ENCODE assay signal across 8 mouse cellular contexts in the genomic region with DNA sequence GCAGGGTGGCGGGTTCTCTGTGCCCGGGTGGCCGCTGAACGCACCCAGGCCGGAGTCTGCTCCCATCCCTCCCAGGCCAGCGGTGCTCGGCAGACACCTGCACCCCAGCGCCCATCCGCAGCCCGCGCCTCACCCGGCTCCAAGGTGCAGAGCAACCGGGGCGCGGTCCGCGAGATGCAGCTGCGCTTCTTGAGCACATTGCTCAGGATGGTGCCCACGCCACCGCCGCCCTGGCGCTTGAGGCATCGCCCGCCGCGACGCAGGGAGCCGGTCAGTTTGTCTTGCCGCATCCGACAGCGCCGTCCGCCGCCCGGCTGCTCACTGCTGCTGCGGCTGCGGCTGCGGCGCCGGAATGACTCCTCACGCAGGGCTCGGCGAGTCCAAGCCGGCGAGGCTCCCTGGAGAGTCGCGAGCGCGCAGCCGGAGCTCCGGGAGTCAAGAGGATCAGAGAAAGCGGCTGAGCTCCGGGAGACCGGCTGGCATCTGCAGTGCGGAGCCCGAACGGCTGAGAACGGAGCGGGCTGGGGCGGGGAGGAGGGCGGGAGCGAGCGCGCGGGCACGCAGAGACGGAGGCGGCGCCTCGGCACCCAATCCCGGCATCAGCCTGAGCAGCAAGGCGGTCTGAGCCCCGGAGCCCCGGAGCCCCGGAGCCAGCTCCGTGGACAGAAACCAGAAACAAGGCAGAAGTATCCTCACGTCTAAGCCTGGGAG. TPM values are rescaled to one million over a fixed set of nuclear protein-coding genes. Genes with fewer than 3 reads are reported as not detected.
DNase-seq lines count a peak whose midpoint lies in the region; ATAC-seq lines count a peak whose summit lies in the region.

No protein-coding gene starts in this region.

- WGBS in embryonic facial prominence, embryonic 11.5 days, result under 1% methylated on average over 77 of the region's 77 CpGs
- under 1% methylated on average over 77 of the region's 77 CpGs for WGBS in heart, embryonic 11.5 days (ENCODE audit: insufficient replicate concordance)
- WGBS in kidney, embryonic 15.5 days, result under 1% methylated on average over 75 of the region's 77 CpGs
- WGBS in limb, embryonic 15.5 days, result under 1% methylated on average over 77 of the region's 77 CpGs
- under 1% methylated on average over 77 of the region's 77 CpGs for WGBS in midbrain, embryonic 13.5 days

- peak; percentile 21 to 52 for DNase-seq in spleen, adult 18-20 months
- DNase-seq in spleen, adult 12 weeks (ENCODE audit: low spot score), result no peak
- DNase-seq in embryonic facial prominence, embryonic 11.5 days (ENCODE audit: low spot score), result peak; percentile 70
- DNase-seq in spleen, postnatal 10 days (ENCODE audit: low spot score in 2 of 2), result peak; percentile 14 to 40

- H3K9me3 ChIP-seq in embryonic facial prominence, embryonic 11.5 days (replicated peaks; ENCODE audit: control insufficient read depth, low read length), result no peaks in the 10 kb centered on the region
- no peaks in the 10 kb centered on the region for H3K9me3 ChIP-seq in heart, embryonic 11.5 days (replicated peaks; ENCODE audit: control insufficient read depth, low read length)
- H3K9me3 ChIP-seq in kidney, embryonic 15.5 days (replicated peaks), result no peaks in the 10 kb centered on the region
- no peaks in the 10 kb centered on the region for H3K9me3 ChIP-seq in limb, embryonic 15.5 days
- H3K9me3 ChIP-seq in midbrain, embryonic 13.5 days, result no peaks in the 10 kb centered on the region

- ATAC-seq in embryonic facial prominence, embryonic 11.5 days (replicated peaks; ENCODE audit: insufficient number of reproducible peaks, low FRiP score, low TSS enrichment, low read depth), result peak; percentile 83
- peak; percentile 68; the same call in 1 of the 2 replicates for ATAC-seq in heart, embryonic 11.5 days (replicated peaks; ENCODE audit: insufficient number of reproducible peaks, low FRiP score, low TSS enrichment)
- peak; percentile 83 for ATAC-seq in kidney, embryonic 15.5 days (replicated peaks; ENCODE audit: low FRiP score)
- ATAC-seq in limb, embryonic 15.5 days (ENCODE audit: insufficient number of reproducible peaks, low FRiP score, low TSS enrichment, low read depth), result peak; percentile 61; the same call in 1 of the 2 replicates
- ATAC-seq in midbrain, embryonic 13.5 days, result peak; percentile 92

- H3K27ac ChIP-seq in embryonic facial prominence, embryonic 11.5 days (replicated peaks; ENCODE audit: low read depth, low read length), result peak overlapping the region; percentile 35; the same call in 1 of the 2 replicates
- H3K27ac ChIP-seq in heart, embryonic 11.5 days (ENCODE audit: low read depth, low read length), result no peak overlapping the region
- H3K27ac ChIP-seq in kidney, embryonic 15.5 days, result no peak overlapping the region
- no peak overlapping the region for H3K27ac ChIP-seq in limb, embryonic 15.5 days
- peak overlapping the region; percentile 92 for H3K27ac ChIP-seq in midbrain, embryonic 13.5 days

- H3K36me3 ChIP-seq in embryonic facial prominence, embryonic 11.5 days (replicated peaks; ENCODE audit: control insufficient read depth, insufficient read depth, low read depth, low read length), result no peaks in the 10 kb centered on the region
- no peaks in the 10 kb centered on the region for H3K36me3 ChIP-seq in heart, embryonic 11.5 days (ENCODE audit: control insufficient read depth, insufficient read depth, low read length)
- no peaks in the 10 kb centered on the region for H3K36me3 ChIP-seq in kidney, embryonic 15.5 days
- H3K36me3 ChIP-seq in limb, embryonic 15.5 days, result no peaks in the 10 kb centered on the region
- no peaks in the 10 kb centered on the region for H3K36me3 ChIP-seq in midbrain, embryonic 13.5 days

- H3K4me1 ChIP-seq in embryonic facial prominence, embryonic 11.5 days (ENCODE audit: control insufficient read depth, insufficient read depth, low read length), result peaks cover 4% of the 10 kb centered on the region
- H3K4me1 ChIP-seq in heart, embryonic 11.5 days (ENCODE audit: control insufficient read depth, insufficient read depth, low read length), result peaks cover 11% of the 10 kb centered on the region
- peaks cover 29% of the 10 kb centered on the region for H3K4me1 ChIP-seq in kidney, embryonic 15.5 days
- H3K4me1 ChIP-seq in limb, embryonic 15.5 days, result peaks cover 20% of the 10 kb centered on the region
- H3K4me1 ChIP-seq in midbrain, embryonic 13.5 days (replicated peaks), result peaks cover 34% of the 10 kb centered on the region

- peak overlapping the region; percentile 62 for H3K9ac ChIP-seq in embryonic facial prominence, embryonic 11.5 days (replicated peaks; ENCODE audit: low read length)
- H3K9ac ChIP-seq in heart, embryonic 11.5 days (ENCODE audit: low read depth, low read length), result peak overlapping the region; percentile 40
- peak overlapping the region; percentile 50 for H3K9ac ChIP-seq in kidney, embryonic 15.5 days
- peak overlapping the region; percentile 39 for H3K9ac ChIP-seq in limb, embryonic 15.5 days
- peak overlapping the region; percentile 93 for H3K9ac ChIP-seq in midbrain, embryonic 13.5 days (replicated peaks)

- H3K4me2 ChIP-seq in embryonic facial prominence, embryonic 11.5 days (ENCODE audit: low read depth, low read length), result peak overlapping the region; percentile 98
- H3K4me2 ChIP-seq in heart, embryonic 11.5 days, result peak overlapping the region; percentile 93
- H3K4me2 ChIP-seq in kidney, embryonic 15.5 days, result peak overlapping the region; percentile 99
- peak overlapping the region; percentile 97 for H3K4me2 ChIP-seq in limb, embryonic 15.5 days
- H3K4me2 ChIP-seq in midbrain, embryonic 13.5 days (replicated peaks), result peak overlapping the region; percentile 94

- peaks cover 23% of the 10 kb centered on the region for H3K27me3 ChIP-seq in embryonic facial prominence, embryonic 11.5 days (ENCODE audit: control insufficient read depth, insufficient read depth, low read length)
- H3K27me3 ChIP-seq in heart, embryonic 11.5 days (ENCODE audit: control insufficient read depth, insufficient read depth, low read length), result peaks cover 51% of the 10 kb centered on the region
- peaks cover 80% of the 10 kb centered on the region for H3K27me3 ChIP-seq in kidney, embryonic 15.5 days
- H3K27me3 ChIP-seq in limb, embryonic 15.5 days, result peaks cover 55% of the 10 kb centered on the region
- peaks cover 21% of the 10 kb centered on the region for H3K27me3 ChIP-seq in midbrain, embryonic 13.5 days

- peak overlapping the region; percentile 60 for H3K4me3 ChIP-seq in embryonic facial prominence, embryonic 11.5 days (ENCODE audit: low read depth, low read length)
- H3K4me3 ChIP-seq in heart, embryonic 11.5 days (ENCODE audit: low read depth, low read length), result peak overlapping the region; percentile 63
- peak overlapping the region; percentile 64 for H3K4me3 ChIP-seq in kidney, embryonic 15.5 days (replicated peaks)
- peak overlapping the region; percentile 63 for H3K4me3 ChIP-seq in limb, embryonic 15.5 days
- peak overlapping the region; percentile 85 for H3K4me3 ChIP-seq in midbrain, embryonic 13.5 days (replicated peaks)

RNA-seq across cellular contexts. Expression of a gene that starts 40.4 kb away (rescaled TPM):
- 2.7 TPM in 2 replicates for polyA plus RNA-seq in embryonic facial prominence, embryonic 11.5 days (2014; fragmentation: Nextera tagmentation; extraction: Ambion mirVana)
- polyA plus RNA-seq in heart, embryonic 11.5 days (2014; fragmentation: Nextera tagmentation; extraction: Ambion mirVana), result 1.1 and 1.5 TPM in 2 replicates
- polyA plus RNA-seq in kidney, embryonic 15.5 days (2015; fragmentation: Nextera tagmentation; extraction: Ambion mirVana), result 0.33 and 0.57 TPM in 2 replicates
- polyA plus RNA-seq in limb, embryonic 15.5 days (2015; fragmentation: Nextera tagmentation; extraction: Ambion mirVana), result 1.1 TPM in 2 replicates
- polyA plus RNA-seq in midbrain, embryonic 13.5 days (2015; fragmentation: Nextera tagmentation; extraction: Ambion mirVana), result 9.2 TPM in 2 replicates

RNA-seq across cellular contexts. Expression of a gene that starts 54.2 kb away (rescaled TPM):
- 45.3 and 46.6 TPM in 2 replicates for polyA plus RNA-seq in embryonic facial prominence, embryonic 11.5 days (2014; fragmentation: Nextera tagmentation; extraction: Ambion mirVana)
- polyA plus RNA-seq in heart, embryonic 11.5 days (2014; fragmentation: Nextera tagmentation; extraction: Ambion mirVana), result 33.6 and 38.3 TPM in 2 replicates
- polyA plus RNA-seq in kidney, embryonic 15.5 days (2015; fragmentation: Nextera tagmentation; extraction: Ambion mirVana), result 41.5 and 46.0 TPM in 2 replicates
- 46.0 and 47.6 TPM in 2 replicates for polyA plus RNA-seq in limb, embryonic 15.5 days (2015; fragmentation: Nextera tagmentation; extraction: Ambion mirVana)
- 33.9 and 36.9 TPM in 2 replicates for polyA plus RNA-seq in midbrain, embryonic 13.5 days (2015; fragmentation: Nextera tagmentation; extraction: Ambion mirVana)

Comparison
In these comparisons a context has a peak if more than half of its experiments do, and no peak if none do; other contexts are left out.
1. H3K27ac ChIP-seq: peak in embryonic facial prominence, embryonic 11.5 days (single experiment) and midbrain, embryonic 13.5 days (single experiment); none in heart, embryonic 11.5 days (single experiment), kidney, embryonic 15.5 days (single experiment) and limb, embryonic 15.5 days (single experiment).
2. H3K9ac ChIP-seq: peak in every context shown above with its lines; median percentile 93 in midbrain, embryonic 13.5 days; 62 in embryonic facial prominence, embryonic 11.5 days; 50 in kidney, embryonic 15.5 days; 40 in heart, embryonic 11.5 days; 39 in limb, embryonic 15.5 days.
3. Peak in every context shown above with its lines, with median percentiles within 50 percentile points of each other: ATAC-seq, H3K4me2 ChIP-seq and H3K4me3 ChIP-seq.